Mouse (Mus musculus): ENCODE measurements around the gene Hdgfl3.

DNA sequence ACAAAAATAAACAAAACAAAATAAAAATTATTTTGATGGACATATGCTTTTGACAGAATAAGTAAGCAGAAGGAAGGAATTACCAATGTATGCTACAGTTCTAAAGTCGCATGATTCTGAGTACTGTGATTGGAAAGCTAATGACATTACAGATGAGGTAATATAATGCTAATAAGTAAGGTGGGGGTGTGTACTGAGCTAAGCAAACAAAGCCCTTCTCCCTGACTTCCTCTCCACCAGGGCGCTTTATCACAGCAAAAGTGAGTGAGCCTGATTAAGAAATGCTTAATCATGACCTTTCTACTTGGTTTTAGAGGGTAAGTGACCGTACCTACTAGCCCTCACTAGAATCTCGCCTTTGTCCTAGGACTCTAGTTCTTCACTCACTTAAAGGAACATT lies 14.0 kb downstream of the Hdgfl3 start:
- TF ChIP-seq CTCF (IDR thresholded peaks at IDR 0.05; ENCODE audit: low read depth) (no peak), EP300 (IDR thresholded peaks at IDR 0.05; ENCODE audit: low read depth) (no peak)

Measured in heart, postnatal 0 days (tissue).